Mouse (Mus musculus) megakaryocyte progenitor cell, adult 5-6 weeks (primary cell): ENCODE data around the gene Tst. TPM values are rescaled to one million over a fixed set of nuclear protein-coding genes. Genes with fewer than 3 reads are reported as not detected.
A peak's percentile ranks its signal among the peaks of the same experiment; 100 is the strongest.

ENCODE experiments used
- ATAC-seq: replicated peaks from 2 replicates; pipeline ENCODE4 v1.8.0; 2016; ENCODE audit warnings: mild to moderate bottlenecking, moderate TSS enrichment, inconsistent platforms; ENCODE audit not compliant: poor library complexity
- total RNA-seq, 2 experiments: library from RNA; stranded (forward) in 1 of 2; stranded (reverse) in 1 of 2; fragments of 157-497, 149-512 nt in 1 of 2; fragments of 200-1000 nt in 1 of 2; gene quantifications; 2 replicates each; pipeline versions ENCODE4 v1.2.3 to v1.2.4; 2015 to 2017

The Tst gene
- total RNA-seq, 2 experiments from 2014 or later = 16.2 to 37.7 TPM

DNA sequence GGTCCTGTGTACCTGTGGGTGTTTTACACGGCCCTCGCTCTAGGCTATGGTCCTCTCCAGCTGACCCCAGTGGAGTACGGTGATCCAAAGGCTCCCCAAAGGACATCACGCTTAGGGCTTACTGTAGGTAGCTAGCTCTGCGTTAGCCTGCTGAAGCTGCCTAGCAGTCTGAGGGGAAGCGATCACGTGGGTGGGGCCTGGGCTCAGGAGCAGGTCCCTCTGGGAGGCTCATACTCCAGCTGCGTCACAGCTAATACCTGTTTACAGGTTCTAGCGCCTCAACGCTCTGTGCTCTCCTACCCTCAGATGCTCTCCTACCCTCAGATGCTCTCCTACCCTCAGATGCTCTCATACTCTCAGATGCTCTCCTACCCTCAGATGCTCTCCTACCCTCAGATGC is 25.2 kb upstream of the Tst start:
- ATAC-seq = no peak

DNA sequence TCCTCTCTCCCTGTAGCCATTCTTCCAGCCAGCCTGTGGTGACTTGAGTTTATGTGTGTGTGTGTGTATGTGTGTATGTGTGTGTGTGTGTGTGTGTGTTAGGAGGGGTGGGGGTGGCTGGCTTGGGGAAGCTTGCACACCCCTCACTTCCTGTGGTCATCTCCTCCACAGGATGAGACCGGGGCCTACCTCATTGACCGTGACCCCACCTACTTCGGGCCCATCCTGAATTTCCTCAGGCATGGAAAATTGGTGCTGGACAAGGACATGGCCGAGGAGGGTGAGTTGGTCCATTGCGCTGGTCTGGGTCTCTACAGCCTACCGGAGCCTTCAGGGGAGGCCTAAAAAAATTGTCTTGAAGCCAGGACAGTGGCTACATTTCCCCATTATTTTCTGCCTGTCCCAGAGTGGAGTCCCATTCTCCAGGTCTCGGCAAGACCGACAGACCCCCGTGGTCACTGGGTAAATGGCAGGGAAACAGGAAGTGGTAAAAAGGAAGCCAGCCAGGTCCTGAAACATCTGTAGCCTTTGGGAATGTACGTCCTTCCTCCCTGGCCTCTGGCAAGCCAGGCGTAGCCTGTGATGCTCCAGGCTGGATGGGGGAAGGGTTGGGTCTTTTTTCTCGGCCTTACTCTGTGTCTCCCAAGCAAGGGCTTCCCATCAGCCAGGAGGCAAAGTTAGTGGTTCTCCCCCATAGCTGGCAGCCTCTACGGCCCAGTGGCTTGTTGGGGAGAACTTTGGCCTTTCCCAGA is 24.3 kb upstream of the Tst start:
- ATAC-seq = no peak

DNA sequence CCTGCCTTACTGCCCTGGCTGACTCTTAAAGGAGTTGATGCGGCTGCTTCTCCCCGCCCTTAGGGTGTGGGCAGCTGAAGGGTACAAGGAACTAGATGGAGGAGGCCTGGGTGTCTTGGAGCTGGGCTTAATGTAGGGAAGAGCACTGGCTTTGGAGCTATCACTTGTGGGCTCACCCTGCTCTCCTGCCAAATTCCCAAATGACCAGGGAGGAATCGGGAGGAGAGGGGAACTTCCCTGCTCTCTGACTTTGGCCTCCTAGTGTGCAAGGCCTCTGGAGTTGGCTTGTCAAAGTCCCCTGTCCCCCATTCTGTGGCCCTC is 23.4 kb upstream of the Tst start:
- no peak; the same call in 1 of the 2 replicates for ATAC-seq

DNA sequence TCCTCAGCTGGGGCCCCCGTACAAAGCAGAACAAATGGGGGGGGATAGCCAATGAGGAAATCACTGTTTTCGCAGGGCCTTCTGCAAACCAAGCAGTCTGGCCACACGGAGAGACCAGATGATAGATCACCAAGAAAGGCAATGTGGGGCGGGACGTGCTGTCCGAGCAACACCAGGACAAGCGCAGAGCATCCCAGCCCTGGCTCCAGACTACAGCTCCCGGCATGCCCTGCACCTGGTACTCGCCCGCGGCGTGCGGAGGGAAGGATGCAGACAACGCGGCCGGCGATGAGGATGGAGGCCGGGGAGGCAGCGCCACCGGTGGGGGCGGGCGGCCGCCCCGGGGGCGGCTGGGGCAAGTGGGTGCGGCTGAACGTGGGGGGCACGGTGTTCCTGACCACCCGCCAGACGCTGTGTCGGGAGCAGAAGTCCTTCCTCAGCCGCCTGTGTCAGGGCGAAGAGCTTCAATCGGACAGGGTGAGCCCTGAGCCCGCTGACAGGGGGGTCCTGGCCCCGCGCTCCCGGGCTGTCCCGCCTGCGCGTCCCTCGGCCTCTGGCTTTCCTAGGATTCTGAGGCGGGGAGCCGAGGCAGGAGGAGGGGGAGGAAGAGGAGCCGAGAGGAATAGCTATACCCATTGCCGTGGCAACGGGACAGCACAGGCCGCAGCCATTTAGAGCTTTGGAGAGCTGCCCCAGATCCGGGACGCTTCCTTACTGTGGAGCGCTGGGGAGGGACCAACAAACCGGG is 22.9 kb upstream of the Tst start, which contains the start of gene Kctd17:
Gene Kctd17, plus strand, starts transcription at position 174 of the 748 bp plus-strand sequence.
- peak; percentile 50 for ATAC-seq

DNA sequence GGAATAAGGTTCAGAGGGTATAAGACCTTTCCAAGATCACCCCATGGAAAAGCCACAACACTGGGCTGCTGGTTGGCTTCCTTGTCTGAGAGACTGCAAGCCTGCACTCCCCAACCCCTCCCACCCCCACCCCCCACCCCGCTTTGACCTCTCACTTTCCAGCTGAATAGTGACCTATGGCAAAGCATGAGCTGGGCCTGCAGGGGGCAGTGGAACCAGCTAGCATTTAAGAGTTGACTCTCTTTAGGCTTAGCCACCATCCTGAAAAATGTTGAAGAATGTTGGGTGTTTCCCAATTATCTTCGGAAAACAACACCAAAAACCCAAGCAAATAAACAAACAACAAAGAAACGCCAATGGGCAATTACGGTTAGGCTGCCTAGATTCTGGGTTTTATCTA is 19.5 kb upstream of the Tst start:
- ATAC-seq = no peak

DNA sequence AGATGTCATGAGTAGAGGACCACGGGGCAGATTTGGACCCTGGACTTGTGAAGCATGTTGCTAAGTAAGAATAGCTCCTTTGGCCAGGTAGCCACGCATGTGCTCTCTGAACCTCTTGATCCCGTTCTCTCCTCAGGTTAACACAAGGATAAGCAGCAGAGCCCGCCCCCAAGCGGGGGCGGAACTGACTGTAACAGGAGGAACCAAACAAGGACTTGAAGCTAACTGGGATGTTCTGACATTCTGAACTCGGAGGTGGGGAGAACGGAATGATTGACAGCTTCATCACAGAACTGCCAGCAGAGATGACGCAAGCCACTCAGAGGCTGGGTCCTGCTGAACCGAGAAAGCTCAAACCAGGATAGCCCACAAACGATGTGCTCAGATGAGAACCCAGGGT is 18.8 kb upstream of the Tst start:
- no peak for ATAC-seq

DNA sequence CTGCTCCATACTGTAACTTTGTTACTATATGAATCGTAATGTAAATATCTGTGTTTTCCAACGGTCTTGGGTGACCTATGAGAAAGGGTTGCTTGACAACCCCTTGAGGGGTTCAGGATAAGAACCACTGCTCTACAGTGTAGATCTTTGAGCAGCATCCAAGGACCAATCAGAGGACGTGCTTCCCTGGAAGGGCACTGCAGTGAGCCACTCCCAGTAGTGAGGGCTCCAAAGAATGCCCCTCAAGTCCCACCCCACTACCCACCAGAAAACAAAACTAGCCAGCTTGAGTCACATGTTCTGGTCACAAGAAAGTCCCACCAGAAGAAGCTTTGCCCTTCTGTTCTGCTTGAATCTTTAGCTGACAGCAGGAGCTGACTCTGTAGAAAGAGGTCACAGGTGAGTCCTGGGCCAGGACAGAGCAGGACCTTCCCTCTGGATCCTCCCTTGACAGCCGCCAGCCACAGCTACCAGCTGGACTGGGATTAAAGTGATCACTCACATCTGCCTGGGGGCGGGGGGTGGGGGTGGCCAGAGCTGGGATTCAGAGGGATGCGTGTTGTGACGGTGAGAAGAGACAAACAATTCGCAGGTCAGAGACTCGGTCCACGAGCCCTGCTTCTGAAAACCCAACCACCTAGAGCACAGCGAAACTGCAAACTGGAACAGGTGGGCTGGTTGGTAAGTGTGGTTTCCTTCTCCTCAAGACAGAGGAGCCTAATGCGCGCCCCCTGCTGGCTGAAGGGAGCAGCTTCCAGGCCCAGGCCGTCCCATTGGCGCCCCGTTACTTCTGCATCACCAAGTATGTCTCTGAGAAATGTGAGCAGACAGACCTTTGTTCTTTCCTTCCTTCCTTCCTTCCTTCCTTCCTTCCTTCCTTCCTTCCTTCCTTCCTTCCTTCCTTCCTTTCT is 16.6 kb upstream of the Tst start:
- ATAC-seq = peak; percentile 97

DNA sequence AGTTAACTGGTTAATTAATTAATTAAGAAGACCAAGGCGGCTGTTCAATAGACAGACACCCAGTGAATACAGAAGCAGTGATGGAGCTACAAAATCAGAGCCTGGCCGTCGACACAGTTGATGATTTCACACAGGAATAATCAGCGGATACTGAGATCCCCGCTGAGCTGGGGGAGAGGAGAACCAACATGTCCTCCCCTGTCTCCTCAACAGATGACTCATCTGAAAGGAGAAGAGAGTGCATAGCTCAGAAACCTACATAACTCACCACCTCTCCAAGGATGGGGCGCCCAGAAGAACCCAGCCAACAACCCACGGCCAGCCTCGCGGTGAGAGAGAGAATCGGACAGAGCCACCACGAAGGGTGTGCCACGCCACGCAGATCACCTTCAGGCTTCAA is 14.7 kb upstream of the Tst start:
- no peak for ATAC-seq

DNA sequence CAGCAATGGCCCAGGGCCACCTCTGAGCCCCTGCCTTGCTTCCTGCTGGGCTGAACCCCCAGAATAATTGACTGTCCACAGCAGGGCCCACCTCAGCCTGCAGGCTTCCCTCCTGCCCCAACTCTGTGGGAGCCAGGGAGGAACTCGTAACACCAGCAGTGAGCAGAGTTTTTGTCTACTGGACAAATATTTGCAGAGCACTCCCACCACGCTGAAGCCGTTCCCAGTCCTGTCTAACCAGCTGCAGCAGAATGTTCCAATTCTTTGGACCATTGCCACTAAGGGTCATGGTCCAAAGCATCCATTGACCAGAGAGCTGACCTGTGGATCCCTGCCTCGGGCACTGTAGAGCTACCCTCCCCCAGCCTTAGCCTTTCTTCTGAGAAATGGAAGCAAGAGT is 11.2 kb upstream of the Tst start:
- ATAC-seq = no peak

DNA sequence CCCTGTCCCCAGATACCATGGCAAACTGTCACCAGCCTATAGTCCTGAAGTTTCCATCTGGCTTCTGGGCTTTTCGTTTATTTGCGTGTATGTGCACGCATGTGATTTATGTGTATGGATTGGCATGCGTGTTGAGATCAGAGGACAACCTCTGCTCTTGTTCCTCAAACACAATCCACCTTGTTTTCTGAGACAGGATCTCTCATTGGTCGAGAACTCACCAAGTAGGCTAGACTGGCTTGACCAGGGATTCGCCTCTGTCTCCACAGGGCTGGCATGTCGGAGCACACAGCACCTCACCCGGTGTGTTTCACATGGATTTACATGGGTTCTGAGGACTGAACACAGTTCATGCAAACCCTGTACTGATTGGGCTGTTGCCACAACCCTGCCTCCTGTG is 8.4 kb upstream of the Tst start:
- no peak for ATAC-seq

DNA sequence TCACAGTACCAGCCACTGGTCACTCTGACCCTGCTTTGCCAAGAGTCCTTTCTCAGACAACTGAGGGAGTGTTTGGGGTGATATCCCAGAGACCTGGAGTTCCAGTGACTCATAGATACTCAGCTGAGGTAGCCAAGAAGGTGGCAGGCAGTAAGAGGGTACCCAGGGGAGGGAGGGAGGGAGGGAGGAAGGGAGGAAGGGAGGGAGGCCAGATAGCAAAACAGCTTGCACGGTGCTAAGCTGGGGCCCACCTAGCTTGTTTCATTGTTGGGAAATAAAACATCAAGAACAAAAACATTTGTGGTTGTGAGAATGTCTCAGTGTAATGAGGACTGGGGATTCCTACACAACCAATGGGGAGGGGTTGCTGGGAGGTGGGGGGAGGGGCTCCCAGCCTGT is 8.0 kb upstream of the Tst start:
- ATAC-seq = no peak

DNA sequence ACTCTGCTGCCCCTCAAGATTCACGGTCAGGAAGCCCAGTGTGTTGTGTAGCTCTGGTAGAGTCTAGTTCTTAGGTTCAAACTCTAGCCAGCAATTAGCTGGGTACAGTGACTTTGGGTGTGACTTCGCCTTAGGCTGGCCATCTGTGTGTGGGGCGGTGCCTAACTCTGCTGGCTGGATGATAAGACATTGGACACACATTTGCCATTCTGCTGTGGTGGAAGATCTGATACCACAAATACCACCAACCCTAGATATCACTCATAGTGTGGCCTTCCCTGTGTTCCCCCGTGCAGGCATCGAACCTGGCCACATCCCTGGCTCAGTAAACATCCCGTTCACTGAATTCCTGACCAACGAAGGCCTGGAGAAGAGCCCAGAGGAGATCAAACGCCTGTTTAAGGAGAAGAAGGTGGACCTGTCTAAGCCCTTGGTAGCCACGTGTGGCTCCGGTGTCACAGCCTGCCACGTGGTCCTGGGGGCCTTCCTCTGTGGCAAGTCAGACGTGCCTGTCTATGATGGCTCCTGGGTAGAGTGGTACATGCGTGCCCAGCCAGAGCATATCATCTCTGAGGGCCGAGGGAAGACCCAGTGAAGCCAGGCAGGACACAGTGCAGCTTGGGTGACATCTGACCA is 7.5 kb upstream of the Tst start:
- peak; percentile 97 for ATAC-seq

DNA sequence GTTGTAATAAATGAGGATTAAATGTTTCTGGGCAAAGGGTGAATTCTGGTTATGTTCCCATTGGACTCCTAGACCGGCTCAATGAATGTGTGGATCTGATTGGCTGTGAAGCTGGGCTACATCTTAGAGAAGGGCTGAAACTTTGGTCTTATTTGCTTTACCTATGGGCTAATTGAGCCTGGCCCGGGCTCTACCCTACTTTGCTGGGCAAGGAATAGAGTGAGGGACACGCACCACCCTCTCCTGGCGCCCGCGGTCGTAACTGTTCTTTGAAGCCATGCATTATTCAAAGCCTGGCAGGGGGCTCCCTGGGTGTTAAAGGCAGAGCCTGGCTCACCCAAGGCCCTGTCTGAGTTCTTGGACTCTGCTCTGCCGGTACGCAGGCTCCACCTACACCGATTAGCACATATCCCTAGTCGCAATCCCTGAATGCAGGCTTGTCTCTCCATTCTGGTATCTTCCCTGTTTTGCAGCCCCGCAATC is 3.9 kb upstream of the Tst start:
- ATAC-seq = no peak

DNA sequence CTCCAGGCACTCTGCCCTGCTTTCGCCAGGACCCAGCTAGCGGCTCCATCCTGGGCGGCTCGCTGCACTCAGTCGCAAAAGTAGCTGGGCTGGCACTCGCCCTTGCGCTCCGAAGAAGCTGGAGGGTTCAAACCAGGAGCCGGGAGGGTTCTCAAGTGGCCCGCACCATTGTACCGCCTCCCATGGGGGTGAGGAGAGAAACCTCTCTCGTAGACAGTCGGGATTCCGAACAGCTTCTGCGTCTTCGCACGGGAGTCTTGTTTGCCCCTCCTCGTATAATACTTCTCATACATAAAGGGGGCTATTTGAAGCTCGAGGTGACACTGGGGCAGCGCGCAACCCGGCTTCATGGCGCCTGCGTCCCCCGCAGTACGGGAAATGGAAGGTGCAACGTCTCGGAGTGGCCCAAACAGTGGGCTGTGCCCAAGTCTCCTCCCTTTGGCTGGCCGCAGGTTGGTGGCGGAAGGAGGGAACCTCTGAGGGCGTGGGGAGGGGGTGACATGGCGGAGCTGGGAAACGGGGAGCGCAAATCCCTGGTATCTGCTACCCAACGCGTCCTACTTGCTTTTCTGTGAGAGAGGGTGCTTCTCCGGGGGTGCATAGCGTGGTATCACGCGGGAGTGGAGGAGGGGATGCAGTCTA is 707 bp upstream of the Tst start, which contains the start of gene Mpst:
Gene Mpst, plus strand, starts transcription at position 124 of the 642 bp plus-strand sequence.
- peak; percentile 88 for ATAC-seq

DNA sequence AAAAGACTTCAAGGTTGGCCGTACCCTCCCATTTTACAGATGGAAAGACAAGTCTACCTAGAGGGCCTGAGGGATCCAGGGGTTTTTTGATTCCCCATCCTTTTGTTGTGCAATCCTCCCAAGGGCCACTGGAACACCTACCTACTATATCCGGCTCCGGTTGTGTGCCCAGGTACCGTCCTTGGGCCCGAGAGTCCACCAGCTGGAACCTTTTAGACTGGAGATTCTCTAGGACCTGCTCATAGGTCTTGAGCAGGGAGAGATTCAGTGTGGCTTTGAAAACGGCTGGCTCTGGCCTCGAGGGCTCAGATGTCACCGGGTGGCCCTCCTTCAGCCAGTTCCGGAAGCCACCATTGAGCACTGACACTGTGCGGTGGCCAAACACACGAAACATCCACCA is 609 bp downstream of the Tst start:
- ATAC-seq = no peak

DNA sequence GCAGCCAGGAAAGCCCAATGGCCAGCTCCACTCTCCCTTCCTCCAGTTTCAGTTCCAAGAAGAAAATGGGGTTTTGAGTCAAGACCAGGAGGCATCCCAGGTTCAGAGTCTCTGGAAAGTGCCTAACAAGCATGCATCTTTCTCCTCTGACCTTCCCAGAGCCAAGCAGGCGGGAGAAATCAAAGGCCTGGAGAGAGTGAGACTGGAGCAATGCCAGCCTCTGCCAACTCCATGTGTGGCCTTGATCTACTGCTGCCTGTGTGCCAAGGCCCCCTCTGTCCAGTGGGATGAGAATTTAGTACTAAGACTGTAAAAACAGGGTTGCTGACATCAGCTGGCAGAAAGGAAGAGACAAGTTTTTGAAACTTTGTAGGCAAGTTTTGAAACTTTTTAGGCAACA is 1.8 kb downstream of the Tst start:
- ATAC-seq = no peak

DNA sequence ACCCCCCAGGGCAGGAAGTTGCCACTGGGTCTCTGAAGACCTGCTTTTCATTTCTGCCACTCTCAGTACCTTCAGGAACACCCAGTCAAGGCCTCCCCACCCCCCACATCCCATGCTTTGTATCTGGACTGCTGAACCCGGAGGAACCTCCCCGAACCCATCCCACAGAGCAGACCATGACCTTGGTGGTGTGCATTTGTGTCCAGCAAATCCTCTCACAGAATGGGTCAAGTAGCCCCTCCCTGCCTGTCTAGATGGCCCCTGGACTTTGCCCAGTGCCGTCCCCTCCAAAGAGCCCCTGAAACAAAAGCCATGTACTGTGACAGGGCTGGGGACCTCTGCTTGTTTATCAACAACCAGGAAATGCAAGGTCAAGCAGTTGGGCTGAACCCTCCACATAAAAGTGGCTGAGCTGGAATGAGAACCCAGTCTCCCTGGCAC is 2.4 kb downstream of the Tst start:
- no peak for ATAC-seq

DNA sequence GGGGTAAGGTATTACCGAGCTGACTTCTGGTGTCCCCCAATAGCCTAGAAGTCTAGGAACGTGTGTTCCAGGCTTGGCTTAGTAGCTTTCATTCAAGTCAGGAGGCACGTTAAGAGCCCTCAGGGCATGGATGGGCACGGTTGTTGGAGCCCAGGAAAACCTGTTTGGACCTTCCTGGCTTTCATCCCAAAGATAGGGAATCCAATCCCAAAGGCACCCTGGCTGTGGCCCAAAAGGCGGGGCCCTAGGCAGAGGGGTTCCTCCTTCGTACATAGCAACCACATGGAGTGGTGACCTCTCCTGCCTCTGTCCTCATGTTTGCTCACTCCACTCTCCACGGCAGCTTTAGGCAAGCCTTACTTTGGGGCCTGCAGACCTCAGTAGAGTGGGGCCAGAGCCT is 3.3 kb downstream of the Tst start:
- no peak for ATAC-seq

DNA sequence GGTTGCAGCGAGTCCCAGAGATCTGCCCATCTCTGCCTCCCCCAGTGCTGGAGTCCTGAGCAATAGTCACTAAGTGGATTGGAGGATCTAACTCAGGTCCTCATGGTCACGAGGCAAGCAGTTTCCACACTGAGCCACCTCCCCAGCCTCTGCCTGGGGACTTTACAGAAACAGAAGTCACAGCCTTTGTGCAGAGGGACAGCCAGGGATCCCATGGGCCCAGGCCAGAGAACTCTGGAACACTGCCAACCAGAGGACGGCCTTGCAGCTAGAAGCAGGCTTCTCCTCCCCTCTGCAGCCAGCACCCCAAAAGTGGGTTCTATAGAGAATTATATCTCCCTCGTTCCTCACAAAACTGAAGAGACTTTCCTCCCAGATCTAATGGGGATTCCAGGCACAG is 3.8 kb downstream of the Tst start:
- ATAC-seq = no peak

DNA sequence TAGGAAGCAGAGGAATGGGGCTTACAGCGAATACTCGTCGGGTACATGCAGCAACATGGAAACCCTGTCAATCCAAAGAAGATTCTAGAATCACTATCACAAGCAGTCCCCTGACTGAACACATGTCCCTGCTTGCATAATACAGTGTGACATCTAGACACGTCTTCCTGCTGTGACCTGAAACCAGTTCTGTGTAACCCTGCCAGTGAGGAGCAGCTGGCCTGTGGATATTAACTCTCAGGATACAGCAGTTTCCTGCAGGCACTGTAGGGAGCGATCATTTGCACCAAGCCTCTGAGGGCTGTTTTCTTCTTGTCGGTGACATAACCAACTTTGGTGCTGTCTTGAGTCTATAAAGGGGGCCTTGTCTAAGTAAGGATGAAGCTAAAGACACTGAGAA is 4.4 kb downstream of the Tst start:
- peak; percentile 38 for ATAC-seq
